Mouse (Mus musculus) limb, embryonic 11.5 days (tissue): ENCODE results near the gene Pxdn. TPM values are rescaled to one million over a fixed set of nuclear protein-coding genes. Genes with fewer than 3 reads are reported as not detected.

ENCODE experiments used
- ATAC-seq: fragments of 200-750 bp; cut with Nextera tagmentation; 2 replicates; pipeline ENCODE4 v1.8.0; 2017; ENCODE audit warnings: low read depth; ENCODE audit not compliant: insufficient number of reproducible peaks, low FRiP score, low TSS enrichment
- DNase-seq: peaks from one replicate; pipeline ENCODE4 v3.0.0-alpha.2; 2015; ENCODE audit warnings: low spot score
- H3K27ac ChIP-seq: fragments of 300-500 bp; sonication (generic); replicated peaks from 2 replicates; pipeline ENCODE4 v1.5.1; 2014; ENCODE audit warnings: low read depth, mild to moderate bottlenecking, low read length
- H3K27me3 ChIP-seq: fragments of 300-500 bp; sonication (generic); 2 replicates; pipeline ENCODE4 v1.6.1; 2014; ENCODE audit warnings: mild to moderate bottlenecking, low read length, mixed read lengths; ENCODE audit not compliant: control insufficient read depth, insufficient read depth
- H3K36me3 ChIP-seq: fragments of 300-500 bp; sonication (generic); 2 replicates; pipeline ENCODE4 v1.6.1; 2014; ENCODE audit warnings: mild to moderate bottlenecking, low read length, moderate library complexity, mixed read lengths; ENCODE audit not compliant: control insufficient read depth, insufficient read depth
- H3K4me1 ChIP-seq: fragments of 300-500 bp; sonication (generic); 2 replicates; pipeline ENCODE4 v1.6.1; 2014; ENCODE audit warnings: low read length, mixed read lengths; ENCODE audit not compliant: control insufficient read depth, insufficient read depth
- H3K4me2 ChIP-seq: fragments of 300-500 bp; sonication (generic); 2 replicates; pipeline ENCODE4 v1.6.1; 2014; ENCODE audit warnings: low read depth, mild to moderate bottlenecking, moderate library complexity; ENCODE audit not compliant: severe bottlenecking
- H3K4me3 ChIP-seq: fragments of 300-500 bp; sonication (generic); 2 replicates; pipeline ENCODE4 v1.5.1; 2014; ENCODE audit warnings: low read depth, low read length
- H3K9ac ChIP-seq: fragments of 300-500 bp; sonication (generic); 2 replicates; pipeline ENCODE4 v1.6.1; 2014; ENCODE audit warnings: mild to moderate bottlenecking, low read length
- H3K9me3 ChIP-seq: fragments of 300-500 bp; sonication (generic); 2 replicates; pipeline ENCODE4 v1.6.1; 2016; ENCODE audit warnings: low read length; ENCODE audit not compliant: control insufficient read depth
- WGBS: fragments of 180-500 bp; shearing (Covaris S2); extraction: QIAGEN DNeasy Blood & Tissue Kit; methylation state at CpG from one replicate; pipeline ENCODE4 v1.1.7; 2014; 5-methylcytosine and 5-hydroxymethylcytosine counted together
- polyA plus RNA-seq: library from polyadenylated mRNA; unstranded; fragments of >200 nt; fragmentation: Nextera tagmentation; extraction: Ambion mirVana; gene quantifications from 2 replicates; pipeline ENCODE4 v1.2.1, GENCODE M21; 2014

The Pxdn gene
- polyA plus RNA-seq, 1 experiment from 2014 or later = 134 TPM

DNA sequence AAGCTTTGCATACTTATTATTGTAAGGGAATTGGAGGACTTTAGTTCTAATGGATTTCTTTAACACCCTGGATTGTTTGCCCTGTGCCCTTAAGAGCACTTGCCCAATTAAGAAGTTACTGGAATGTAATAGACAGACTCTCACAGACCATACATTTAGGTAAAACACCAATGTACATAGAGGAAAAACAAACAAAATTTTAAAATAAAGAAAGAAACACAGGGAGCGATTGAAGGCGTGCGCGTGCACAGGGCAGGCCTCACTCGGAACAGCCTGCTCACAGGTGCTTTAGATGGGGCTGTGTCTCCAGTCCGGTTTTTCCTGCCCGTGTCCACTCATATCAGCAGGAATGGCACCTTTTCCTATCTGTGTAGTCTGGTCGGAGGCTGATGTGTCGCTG is 45.8 kb downstream of the Pxdn start:
- Histone ChIP-seq H3K9ac (no peak overlapping the region), H3K4me2 (no peak overlapping the region), H3K36me3 (peaks cover 10% of the 10 kb centered on the region; the same call in 1 of the 2 replicates), H3K27ac (no peak overlapping the region), H3K27me3 (no peaks in the 10 kb centered on the region), H3K4me3 (no peak overlapping the region), H3K9me3 (no peaks in the 10 kb centered on the region), H3K4me1 (no peaks in the 10 kb centered on the region)
- WGBS = 94% methylated on average over 9 of the region's 9 CpGs
- ATAC-seq = no peak
- DNase-seq = no peak

DNA sequence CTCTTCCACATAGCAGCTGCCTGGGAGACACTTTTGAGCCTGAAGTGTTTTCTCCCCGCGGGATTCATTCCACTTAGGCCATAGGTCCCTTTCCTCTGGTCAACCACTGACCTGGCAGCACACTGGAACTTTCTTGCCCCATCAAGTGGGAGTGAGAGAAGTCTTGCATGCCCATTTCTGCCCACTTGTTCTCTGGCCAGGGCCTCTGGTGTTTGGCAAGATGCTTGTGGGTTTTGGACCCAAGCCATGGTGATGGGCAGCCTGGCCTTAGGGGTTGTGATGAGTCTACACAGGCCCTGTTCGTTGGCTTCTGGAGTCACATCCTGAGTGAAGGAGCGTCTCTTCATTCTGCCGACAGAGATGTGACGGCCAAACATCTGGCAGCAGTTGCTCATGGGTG is 47.7 kb downstream of the Pxdn start:
- Histone ChIP-seq H3K9me3 (no peaks in the 10 kb centered on the region), H3K9ac (no peak overlapping the region), H3K4me3 (no peak overlapping the region), H3K27me3 (no peaks in the 10 kb centered on the region), H3K36me3 (peaks cover 4% of the 10 kb centered on the region; the same call in 1 of the 2 replicates), H3K27ac (no peak overlapping the region), H3K4me2 (no peak overlapping the region), H3K4me1 (no peaks in the 10 kb centered on the region)
- ATAC-seq = no peak
- 91% methylated on average over 6 of the region's 6 CpGs for WGBS
- DNase-seq = no peak

DNA sequence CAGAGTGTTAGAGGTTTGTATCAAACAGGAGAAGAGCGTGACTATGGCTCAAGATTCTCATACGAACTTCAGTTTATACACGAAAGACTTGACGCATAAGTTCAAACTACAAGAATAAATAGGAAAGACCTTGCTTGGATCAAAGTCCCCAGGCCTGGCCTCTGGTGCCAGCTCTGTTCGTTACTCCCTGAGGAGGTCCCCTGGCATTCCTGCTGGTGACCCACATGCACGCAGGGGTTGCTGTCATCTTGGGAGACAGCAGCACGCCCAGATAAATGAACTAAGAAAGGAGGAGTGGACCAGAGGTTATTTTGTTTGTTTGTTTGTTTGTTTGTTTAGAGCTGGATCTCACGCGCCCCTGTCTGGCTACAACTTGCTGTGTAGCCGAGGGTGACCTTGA is 48.8 kb downstream of the Pxdn start:
- no peak for ATAC-seq
- no peak overlapping the region for H3K4me3 ChIP-seq
- H3K4me2 ChIP-seq = no peak overlapping the region
- WGBS = 89% methylated on average over 10 of the region's 10 CpGs
- no peaks in the 10 kb centered on the region for H3K4me1 ChIP-seq
- H3K9ac ChIP-seq = no peak overlapping the region
- no peaks in the 10 kb centered on the region for H3K9me3 ChIP-seq
- no peaks in the 10 kb centered on the region for H3K27me3 ChIP-seq
- H3K27ac ChIP-seq = no peak overlapping the region
- no peak for DNase-seq
- H3K36me3 ChIP-seq = peaks cover 4% of the 10 kb centered on the region; the same call in 1 of the 2 replicates

DNA sequence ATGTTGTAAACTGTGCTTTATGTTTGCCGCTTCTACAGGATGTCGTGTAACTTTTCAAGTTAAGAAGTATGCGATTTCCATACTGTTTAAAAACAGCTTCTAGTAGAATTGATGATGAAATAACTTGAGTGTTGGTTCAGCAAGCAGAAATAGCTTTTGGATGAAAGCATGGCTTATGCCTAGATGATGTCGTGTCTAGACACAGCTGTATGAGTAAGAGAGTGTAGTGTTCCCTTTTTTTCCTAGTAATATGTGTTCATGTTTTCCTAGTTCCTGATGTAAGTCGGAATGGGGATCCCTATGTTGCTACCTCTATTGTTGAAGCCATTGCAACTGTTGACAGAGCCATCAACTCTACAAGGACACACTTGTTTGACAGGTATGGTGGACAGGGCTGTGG is 61.5 kb downstream of the Pxdn start:
- WGBS = 95% methylated on average over 5 of the region's 5 CpGs
- DNase-seq = no peak
- H3K9me3 ChIP-seq = no peaks in the 10 kb centered on the region
- no peak overlapping the region for H3K4me3 ChIP-seq
- ATAC-seq = no peak
- no peaks in the 10 kb centered on the region for H3K4me1 ChIP-seq
- H3K27ac ChIP-seq = no peak overlapping the region
- no peaks in the 10 kb centered on the region for H3K27me3 ChIP-seq
- no peak overlapping the region for H3K4me2 ChIP-seq
- H3K9ac ChIP-seq = no peak overlapping the region
- peaks cover 26% of the 10 kb centered on the region for H3K36me3 ChIP-seq

DNA sequence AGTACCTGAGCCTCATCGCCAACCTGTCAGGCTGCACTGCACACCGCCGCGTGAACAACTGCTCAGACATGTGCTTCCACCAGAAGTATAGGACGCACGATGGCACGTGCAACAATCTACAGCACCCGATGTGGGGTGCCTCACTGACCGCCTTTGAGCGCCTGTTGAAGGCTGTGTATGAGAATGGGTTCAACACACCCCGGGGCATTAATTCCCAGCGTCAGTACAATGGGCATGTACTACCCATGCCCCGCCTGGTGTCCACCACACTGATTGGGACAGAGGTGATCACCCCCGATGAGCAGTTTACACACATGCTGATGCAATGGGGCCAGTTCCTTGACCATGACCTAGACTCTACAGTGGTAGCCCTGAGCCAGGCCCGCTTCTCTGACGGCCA is 64.5 kb downstream of the Pxdn start:
- DNase-seq = no peak
- Histone ChIP-seq H3K27ac (no peak overlapping the region), H3K27me3 (no peaks in the 10 kb centered on the region), H3K4me3 (no peak overlapping the region), H3K4me2 (no peak overlapping the region), H3K9ac (no peak overlapping the region), H3K36me3 (peaks cover 29% of the 10 kb centered on the region), H3K4me1 (no peaks in the 10 kb centered on the region), H3K9me3 (no peaks in the 10 kb centered on the region)
- 95% methylated on average over 16 of the region's 16 CpGs for WGBS
- no peak for ATAC-seq

DNA sequence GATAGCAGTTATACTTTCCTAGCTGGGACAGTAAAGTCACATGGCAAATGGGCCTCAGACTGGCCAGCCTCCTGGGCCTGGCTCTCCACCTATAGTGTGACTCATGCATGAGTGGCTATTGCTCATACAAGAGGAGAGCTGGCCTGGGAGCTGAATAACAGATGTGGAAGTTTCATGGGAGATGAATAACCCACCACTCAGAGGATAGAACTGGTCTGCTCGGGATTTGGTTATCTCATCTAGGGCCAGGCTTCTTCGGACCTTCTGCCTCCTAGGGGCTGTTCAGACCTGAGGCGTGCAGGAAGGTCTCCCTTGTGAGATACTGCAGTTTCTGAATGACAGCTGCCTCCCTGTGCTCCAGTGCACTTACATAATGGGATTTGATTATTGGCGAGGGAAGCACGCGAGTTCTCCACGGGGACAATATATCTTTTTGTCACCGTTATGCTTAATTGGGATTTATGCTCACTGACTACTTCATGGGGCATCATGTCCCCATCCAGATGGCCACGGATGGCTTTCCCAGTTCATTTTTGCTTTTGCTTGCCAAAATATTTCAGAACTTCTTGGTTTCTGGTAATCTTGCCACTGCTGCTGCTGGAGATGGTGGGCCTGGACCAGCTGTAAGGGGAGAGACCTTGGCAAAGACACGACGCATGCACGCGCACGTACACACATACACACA is 66.4 kb downstream of the Pxdn start:
- no peaks in the 10 kb centered on the region for H3K9me3 ChIP-seq
- H3K36me3 ChIP-seq = peaks cover 34% of the 10 kb centered on the region
- H3K27ac ChIP-seq = no peak overlapping the region
- no peak overlapping the region for H3K4me2 ChIP-seq
- no peak overlapping the region for H3K4me3 ChIP-seq
- H3K4me1 ChIP-seq = no peaks in the 10 kb centered on the region
- ATAC-seq (no peak), DNase-seq (no peak)
- H3K27me3 ChIP-seq = no peaks in the 10 kb centered on the region
- WGBS = 89% methylated on average over 14 of the region's 14 CpGs
- H3K9ac ChIP-seq = no peak overlapping the region

DNA sequence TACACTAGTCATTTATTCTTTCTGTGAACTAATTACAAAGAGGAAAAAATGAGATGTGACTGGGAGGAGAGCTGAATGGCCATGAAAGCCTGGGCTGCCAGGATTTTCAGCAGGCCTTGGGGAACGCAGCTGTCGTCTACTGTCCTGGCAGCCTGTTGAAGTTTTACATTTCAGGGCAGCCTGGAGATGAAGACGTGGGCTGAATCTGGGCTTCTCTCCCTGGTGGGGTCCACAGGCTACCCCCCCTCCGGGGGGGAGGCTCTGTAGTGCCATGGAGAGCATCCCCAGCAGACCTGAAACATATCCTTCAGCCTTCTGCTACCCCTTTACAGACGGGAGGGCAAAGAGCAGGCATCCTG is 66.9 kb downstream of the Pxdn start:
- H3K9me3 ChIP-seq = no peaks in the 10 kb centered on the region
- H3K27me3 ChIP-seq = no peaks in the 10 kb centered on the region
- H3K4me2 ChIP-seq = no peak overlapping the region
- DNase-seq (no peak), ATAC-seq (no peak)
- H3K4me1 ChIP-seq = no peaks in the 10 kb centered on the region
- H3K27ac ChIP-seq = no peak overlapping the region
- H3K9ac ChIP-seq = no peak overlapping the region
- no peak overlapping the region for H3K4me3 ChIP-seq
- H3K36me3 ChIP-seq = peaks cover 31% of the 10 kb centered on the region
- WGBS = 86% methylated on average over 5 of the region's 5 CpGs

DNA sequence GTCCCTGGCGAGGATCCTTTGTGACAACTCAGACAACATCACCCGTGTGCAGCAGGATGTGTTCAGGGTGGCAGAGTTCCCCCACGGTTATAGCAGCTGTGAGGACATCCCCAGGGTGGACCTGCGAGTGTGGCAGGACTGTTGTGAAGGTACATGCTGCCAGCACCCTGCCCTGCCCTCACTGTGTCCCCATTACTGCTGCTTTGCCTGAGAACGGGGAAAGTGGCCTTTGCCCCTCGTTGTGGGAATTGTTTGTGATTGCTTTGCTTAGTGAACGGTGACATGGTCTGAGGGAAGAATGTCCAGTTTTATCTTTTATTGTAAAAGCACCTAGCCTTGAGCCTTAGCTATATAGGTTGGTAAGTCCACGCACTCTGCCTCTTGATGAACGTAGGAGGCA is 69.2 kb downstream of the Pxdn start:
- Histone ChIP-seq H3K4me2 (no peak overlapping the region), H3K27ac (no peak overlapping the region), H3K27me3 (no peaks in the 10 kb centered on the region), H3K4me3 (no peak overlapping the region), H3K4me1 (no peaks in the 10 kb centered on the region), H3K9ac (no peak overlapping the region), H3K9me3 (no peaks in the 10 kb centered on the region), H3K36me3 (peaks cover 24% of the 10 kb centered on the region)
- ATAC-seq (no peak), DNase-seq (no peak)
- WGBS = 91% methylated on average over 9 of the region's 9 CpGs

DNA sequence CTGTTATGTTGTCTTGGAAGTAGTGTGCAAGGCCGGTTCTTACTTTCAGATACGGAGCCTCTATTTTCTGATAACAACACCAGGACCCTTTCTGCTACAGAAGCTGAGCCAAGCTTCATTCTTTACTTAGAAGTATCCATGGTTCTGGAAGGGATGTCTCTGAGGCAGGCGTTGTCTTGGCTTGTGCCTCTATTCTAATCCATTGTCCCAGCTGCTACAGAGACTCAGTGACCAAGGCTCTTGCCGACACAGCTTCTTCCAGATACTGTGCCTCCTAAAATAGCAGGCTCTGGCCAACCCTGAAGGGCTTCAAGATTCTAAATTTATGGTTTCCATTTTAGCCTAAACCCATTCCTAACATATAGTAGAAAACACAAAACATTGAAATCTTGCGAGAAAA is 71.3 kb downstream of the Pxdn start:
- 95% methylated on average over 5 of the region's 5 CpGs for WGBS

More for the DNA sequence above, 71.3 kb downstream of the Pxdn start:
- no peak for ATAC-seq
- Histone ChIP-seq H3K27me3 (no peaks in the 10 kb centered on the region), H3K27ac (no peak overlapping the region), H3K9me3 (no peaks in the 10 kb centered on the region), H3K4me1 (no peaks in the 10 kb centered on the region), H3K4me2 (no peak overlapping the region), H3K9ac (no peak overlapping the region), H3K36me3 (peaks cover 16% of the 10 kb centered on the region), H3K4me3 (no peak overlapping the region)
- DNase-seq = no peak
